Mouse (Mus musculus): ENCODE data around the gene Pth1r. TPM values are rescaled to one million over a fixed set of nuclear protein-coding genes. Genes with fewer than 3 reads are reported as not detected.

Gene Pth1r
- polyA plus RNA-seq, 1 experiment = 4.6 TPM

DNA sequence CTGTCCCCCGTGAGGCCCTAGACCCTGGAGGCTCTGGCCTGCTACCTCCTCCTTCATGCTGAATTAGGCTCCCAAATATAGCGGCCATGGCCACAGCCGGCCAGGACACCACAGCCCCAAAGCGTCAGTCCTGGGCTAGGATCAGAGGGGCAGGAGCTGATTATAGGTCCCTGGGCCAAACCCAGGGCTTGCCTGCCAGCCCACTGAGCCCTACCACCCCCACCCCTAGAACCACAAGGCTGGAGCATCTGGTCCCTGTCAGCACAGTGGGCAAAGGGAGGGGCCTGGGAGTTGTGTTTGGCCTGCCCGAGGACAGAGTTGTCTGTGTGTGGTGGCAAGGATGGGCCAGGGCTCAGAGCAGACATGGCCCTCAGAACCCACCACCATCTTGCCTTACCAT, 10.9 kb upstream of the Pth1r start:
- H3K36me3 ChIP-seq (ENCODE audit: control insufficient read depth, insufficient read depth, low read length, poor library complexity, severe bottlenecking) = no peaks in the 10 kb centered on the region
- no peak overlapping the region for H3K4me3 ChIP-seq (ENCODE audit: low read depth, low read length)
- H3K9ac ChIP-seq (ENCODE audit: low read depth, poor library complexity, severe bottlenecking) = no peak overlapping the region
- H3K27ac ChIP-seq (ENCODE audit: insufficient read depth, low read length) = no peak overlapping the region
- no peaks in the 10 kb centered on the region for H3K27me3 ChIP-seq (ENCODE audit: control insufficient read depth, insufficient read depth, low read length, poor library complexity, severe bottlenecking)
- H3K4me1 ChIP-seq (ENCODE audit: control insufficient read depth, insufficient read depth, low read length) = no peaks in the 10 kb centered on the region
- TF ChIP-seq CTCF (IDR thresholded peaks at IDR 0.05; ENCODE audit: low read depth, low read length) (no peak), POLR2A (IDR thresholded peaks at IDR 0.05; ENCODE audit: insufficient read depth, low read length) (no peak), EP300 (IDR thresholded peaks at IDR 0.05; ENCODE audit: insufficient read depth, low read depth, low read length) (no peak)
- H3K9me3 ChIP-seq (replicated peaks; ENCODE audit: control insufficient read depth, insufficient read depth, low read length, poor library complexity, severe bottlenecking) = no peaks in the 10 kb centered on the region

DNA sequence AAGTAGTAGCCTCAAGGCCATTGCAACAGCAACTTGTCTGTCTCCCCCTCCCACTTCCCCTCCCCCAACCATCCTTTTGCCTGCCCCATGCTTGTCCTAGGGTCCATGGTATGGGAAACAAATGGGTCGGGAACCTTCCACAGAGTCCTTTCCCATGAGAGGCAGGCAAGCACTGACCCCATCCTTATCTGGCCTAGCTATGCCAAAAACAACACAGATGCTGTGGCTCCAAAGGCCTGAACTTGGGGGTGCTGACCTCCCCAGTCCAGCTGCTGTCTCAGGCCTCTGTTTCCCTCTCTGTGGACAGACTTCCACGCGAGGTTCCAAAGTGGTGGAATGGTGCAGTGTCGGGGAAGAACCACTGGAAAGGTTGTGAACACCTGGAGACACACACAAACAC, 6.8 kb upstream of the Pth1r start:
- Histone ChIP-seq H3K4me3 (ENCODE audit: low read depth, low read length) (no peak overlapping the region), H3K9me3 (replicated peaks; ENCODE audit: control insufficient read depth, insufficient read depth, low read length, poor library complexity, severe bottlenecking) (no peaks in the 10 kb centered on the region), H3K36me3 (ENCODE audit: control insufficient read depth, insufficient read depth, low read length, poor library complexity, severe bottlenecking) (no peaks in the 10 kb centered on the region), H3K4me1 (ENCODE audit: control insufficient read depth, insufficient read depth, low read length) (peaks cover 2% of the 10 kb centered on the region), H3K9ac (ENCODE audit: low read depth, poor library complexity, severe bottlenecking) (no peak overlapping the region), H3K27me3 (ENCODE audit: control insufficient read depth, insufficient read depth, low read length, poor library complexity, severe bottlenecking) (no peaks in the 10 kb centered on the region), H3K27ac (ENCODE audit: insufficient read depth, low read length) (no peak overlapping the region)
- TF ChIP-seq POLR2A (IDR thresholded peaks at IDR 0.05; ENCODE audit: insufficient read depth, low read length) (no peak), CTCF (IDR thresholded peaks at IDR 0.05; ENCODE audit: low read depth, low read length) (no peak), EP300 (IDR thresholded peaks at IDR 0.05; ENCODE audit: insufficient read depth, low read depth, low read length) (no peak)

- H3K4me1 ChIP-seq (ENCODE audit: control insufficient read depth, insufficient read depth, low read length) = peaks cover 2% of the 10 kb centered on the region
- no peak overlapping the region for H3K4me3 ChIP-seq (ENCODE audit: low read depth, low read length)
- H3K9ac ChIP-seq (ENCODE audit: low read depth, poor library complexity, severe bottlenecking) = no peak overlapping the region
- H3K36me3 ChIP-seq (ENCODE audit: control insufficient read depth, insufficient read depth, low read length, poor library complexity, severe bottlenecking) = no peaks in the 10 kb centered on the region
- no peaks in the 10 kb centered on the region for H3K27me3 ChIP-seq (ENCODE audit: control insufficient read depth, insufficient read depth, low read length, poor library complexity, severe bottlenecking)
- TF ChIP-seq CTCF (IDR thresholded peaks at IDR 0.05; ENCODE audit: low read depth, low read length) (no peak), EP300 (IDR thresholded peaks at IDR 0.05; ENCODE audit: insufficient read depth, low read depth, low read length) (no peak), POLR2A (IDR thresholded peaks at IDR 0.05; ENCODE audit: insufficient read depth, low read length) (no peak)
- H3K9me3 ChIP-seq (replicated peaks; ENCODE audit: control insufficient read depth, insufficient read depth, low read length, poor library complexity, severe bottlenecking) = no peaks in the 10 kb centered on the region
- H3K27ac ChIP-seq (ENCODE audit: insufficient read depth, low read length) = no peak overlapping the region
Measured at GRCm38 (mm10) chr9:110752917-110753435, 6.0 kb upstream of the Pth1r start.

GRCm38 (mm10) chr9:110751412-110751811, 4.5 kb upstream of the Pth1r start:
- no peak overlapping the region for H3K4me3 ChIP-seq (ENCODE audit: low read depth, low read length)
- H3K27me3 ChIP-seq (ENCODE audit: control insufficient read depth, insufficient read depth, low read length, poor library complexity, severe bottlenecking) = no peaks in the 10 kb centered on the region
- H3K9ac ChIP-seq (ENCODE audit: low read depth, poor library complexity, severe bottlenecking) = no peak overlapping the region
- peaks cover 2% of the 10 kb centered on the region for H3K4me1 ChIP-seq (ENCODE audit: control insufficient read depth, insufficient read depth, low read length)
- no peak overlapping the region for H3K27ac ChIP-seq (ENCODE audit: insufficient read depth, low read length)
- H3K36me3 ChIP-seq (ENCODE audit: control insufficient read depth, insufficient read depth, low read length, poor library complexity, severe bottlenecking) = no peaks in the 10 kb centered on the region
- no peaks in the 10 kb centered on the region for H3K9me3 ChIP-seq (replicated peaks; ENCODE audit: control insufficient read depth, insufficient read depth, low read length, poor library complexity, severe bottlenecking)
- TF ChIP-seq EP300 (IDR thresholded peaks at IDR 0.05; ENCODE audit: insufficient read depth, low read depth, low read length) (no peak), CTCF (IDR thresholded peaks at IDR 0.05; ENCODE audit: low read depth, low read length) (no peak), POLR2A (IDR thresholded peaks at IDR 0.05; ENCODE audit: insufficient read depth, low read length) (no peak)

DNA sequence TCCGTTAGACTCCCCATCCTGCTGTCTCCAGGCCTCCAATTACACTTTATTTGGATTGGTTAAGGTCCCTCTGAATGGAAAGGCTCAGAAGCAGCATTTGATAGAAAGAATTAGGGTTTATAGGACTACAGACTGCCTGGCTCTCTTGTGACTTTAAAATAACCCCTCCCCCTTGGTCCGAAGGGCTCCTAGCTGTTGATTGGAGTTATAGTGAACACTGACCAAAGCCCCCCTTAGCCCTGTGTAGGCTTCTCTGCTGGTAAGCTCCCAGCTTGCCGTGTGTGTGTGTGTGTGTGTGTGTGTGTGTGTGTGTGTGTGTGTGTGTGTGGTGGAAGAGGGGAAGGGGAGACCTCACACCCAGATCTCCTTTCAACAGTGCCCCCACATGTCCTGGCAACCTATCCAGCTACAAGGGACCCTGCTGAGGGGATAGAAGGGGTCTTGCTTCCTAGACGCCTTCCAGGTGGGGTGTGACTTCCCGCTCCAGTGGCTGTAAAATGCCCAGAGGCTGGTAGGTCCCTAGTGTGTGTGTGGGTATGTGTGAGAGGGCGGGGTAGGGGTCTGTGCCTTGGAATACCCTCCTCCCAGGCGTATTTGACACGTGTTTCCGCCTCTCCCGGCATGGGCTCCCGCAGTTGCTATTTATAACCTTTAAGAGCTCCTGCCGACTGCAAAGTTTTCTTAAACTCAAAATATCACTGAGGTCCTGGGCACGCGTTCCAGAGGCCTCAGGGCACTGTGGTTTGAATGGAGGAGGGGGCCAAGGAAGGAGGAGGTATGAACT, 3.7 kb upstream of the Pth1r start:
- TF ChIP-seq POLR2A (IDR thresholded peaks at IDR 0.05; ENCODE audit: insufficient read depth, low read length) = no peak
- TF ChIP-seq CTCF (IDR thresholded peaks at IDR 0.05; ENCODE audit: low read depth, low read length) = no peak
- no peak for TF ChIP-seq EP300 (IDR thresholded peaks at IDR 0.05; ENCODE audit: insufficient read depth, low read depth, low read length)
- Histone ChIP-seq H3K4me3 (ENCODE audit: low read depth, low read length) (no peak overlapping the region), H3K27me3 (ENCODE audit: control insufficient read depth, insufficient read depth, low read length, poor library complexity, severe bottlenecking) (no peaks in the 10 kb centered on the region), H3K36me3 (ENCODE audit: control insufficient read depth, insufficient read depth, low read length, poor library complexity, severe bottlenecking) (no peaks in the 10 kb centered on the region), H3K9ac (ENCODE audit: low read depth, poor library complexity, severe bottlenecking) (no peak overlapping the region), H3K4me1 (ENCODE audit: control insufficient read depth, insufficient read depth, low read length) (peaks cover 2% of the 10 kb centered on the region), H3K27ac (ENCODE audit: insufficient read depth, low read length) (no peak overlapping the region), H3K9me3 (replicated peaks; ENCODE audit: control insufficient read depth, insufficient read depth, low read length, poor library complexity, severe bottlenecking) (no peaks in the 10 kb centered on the region)

DNA sequence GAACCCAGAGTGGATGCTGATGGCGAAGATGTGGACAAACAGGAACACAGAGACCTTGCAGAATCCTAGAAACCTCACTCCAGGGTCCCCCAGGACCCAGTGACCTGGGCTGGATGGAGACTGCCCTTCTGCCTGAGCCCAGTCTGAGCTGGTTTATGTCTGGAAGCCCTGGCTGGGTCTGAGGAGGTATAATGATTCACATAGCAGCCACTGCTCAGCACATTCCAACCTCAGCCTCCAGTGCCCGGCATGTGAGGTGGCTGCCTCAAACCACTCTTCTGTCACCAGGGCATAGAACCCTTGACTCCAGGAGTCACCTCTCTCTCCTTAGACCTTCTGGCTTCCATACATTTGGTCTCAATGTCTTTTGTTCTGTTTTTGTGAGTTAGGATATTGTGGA, 1.5 kb upstream of the Pth1r start:
- Histone ChIP-seq H3K36me3 (ENCODE audit: control insufficient read depth, insufficient read depth, low read length, poor library complexity, severe bottlenecking) (no peaks in the 10 kb centered on the region), H3K27me3 (ENCODE audit: control insufficient read depth, insufficient read depth, low read length, poor library complexity, severe bottlenecking) (peaks cover 2% of the 10 kb centered on the region), H3K9me3 (replicated peaks; ENCODE audit: control insufficient read depth, insufficient read depth, low read length, poor library complexity, severe bottlenecking) (no peaks in the 10 kb centered on the region), H3K4me1 (ENCODE audit: control insufficient read depth, insufficient read depth, low read length) (peaks cover 2% of the 10 kb centered on the region), H3K4me3 (ENCODE audit: low read depth, low read length) (no peak overlapping the region), H3K9ac (ENCODE audit: low read depth, poor library complexity, severe bottlenecking) (no peak overlapping the region), H3K27ac (ENCODE audit: insufficient read depth, low read length) (no peak overlapping the region)
- TF ChIP-seq EP300 (IDR thresholded peaks at IDR 0.05; ENCODE audit: insufficient read depth, low read depth, low read length) = no peak
- TF ChIP-seq CTCF (IDR thresholded peaks at IDR 0.05; ENCODE audit: low read depth, low read length) = no peak
- TF ChIP-seq POLR2A (IDR thresholded peaks at IDR 0.05; ENCODE audit: insufficient read depth, low read length) = no peak
